Mouse (Mus musculus) MEL (cell line): Measurements from ENCODE around the gene 4930432M17Rik. TPM values are rescaled to one million over a fixed set of nuclear protein-coding genes. Genes with fewer than 3 reads are reported as not detected.

Experiments
- DNase-seq: peaks from one replicate; pipeline ENCODE4 v3.0.0; 2011; ENCODE audit warnings: low read depth, low spot score
- H3K27ac ChIP-seq: 2 replicates; pipeline ENCODE4 v1.5.1; 2012; ENCODE audit warnings: low read depth, mild to moderate bottlenecking, control low read depth, low read length, moderate library complexity; ENCODE audit not compliant: control insufficient read depth
- H3K27me3 ChIP-seq, 2 experiments: fragments of 150-350 bp in 1 of 2; sonication (generic) in 1 of 2; 2 replicates each; pipeline ENCODE4 v1.6.1; 2012; ENCODE audit warnings: low read length in 2 of 2, mild to moderate bottlenecking in 2 of 2, improper control_type of control experiment in 1 of 2, moderate library complexity in 1 of 2; ENCODE audit not compliant: insufficient read depth in 2 of 2, control insufficient read depth in 1 of 2
- H3K36me3 ChIP-seq, 2 experiments: 2 replicates each; pipeline ENCODE4 v1.6.1; 2012 to 2014; ENCODE audit warnings: low read length in 2 of 2, improper control_type of control experiment in 1 of 2, inconsistent platforms in 1 of 2, mild to moderate bottlenecking in 1 of 2; ENCODE audit not compliant: insufficient read depth in 2 of 2, control insufficient read depth in 1 of 2
- H3K4me1 ChIP-seq, 2 experiments: fragments of 150-350 bp in 1 of 2; sonication (generic) in 1 of 2; 2 replicates each; pipeline ENCODE4 v1.6.1; 2012; ENCODE audit warnings: low read length in 2 of 2, improper control_type of control experiment in 1 of 2, mild to moderate bottlenecking in 1 of 2; ENCODE audit not compliant: insufficient read depth in 2 of 2, control insufficient read depth in 1 of 2
- H3K4me3 ChIP-seq, 2 experiments: fragments of 150-350 bp in 1 of 2; sonication (generic) in 1 of 2; 2 replicates each; pipeline ENCODE4 v1.5.1; 2012; ENCODE audit warnings: low read depth in 2 of 2, low read length in 2 of 2, mild to moderate bottlenecking in 2 of 2, moderate library complexity in 2 of 2, control low read depth in 1 of 2, improper control_type of control experiment in 1 of 2; ENCODE audit not compliant: control insufficient read depth in 1 of 2, insufficient read depth in 1 of 2
- H3K79me2 ChIP-seq: 2 replicates; pipeline ENCODE4 v1.6.1; 2012; ENCODE audit warnings: mild to moderate bottlenecking, low read length, moderate library complexity; ENCODE audit not compliant: control insufficient read depth, poor library complexity, insufficient read depth
- H3K9ac ChIP-seq: 2 replicates; pipeline ENCODE4 v1.6.1; 2012; ENCODE audit warnings: low read depth, mild to moderate bottlenecking, control low read depth, low read length, moderate library complexity; ENCODE audit not compliant: control insufficient read depth, poor library complexity, severe bottlenecking
- H3K9me3 ChIP-seq: fragments of 150-350 bp; sonication (generic); replicated peaks from 2 replicates; pipeline ENCODE4 v1.6.1; 2012; ENCODE audit warnings: mild to moderate bottlenecking, low read length, improper control_type of control experiment, moderate library complexity; ENCODE audit not compliant: insufficient read depth
- BHLHE40 ChIP-seq: IDR thresholded peaks from 2 replicates; pipeline ENCODE4 v1.6.1; 2012; ENCODE audit warnings: low read depth, mild to moderate bottlenecking, inconsistent platforms, low read length, improper control_type of control experiment, borderline replicate concordance
- CHD1 ChIP-seq: IDR thresholded peaks from 2 replicates; pipeline ENCODE4 v1.6.1; 2012; ENCODE audit warnings: low read depth, mild to moderate bottlenecking, inconsistent platforms, low read length, improper control_type of control experiment
- CTCF ChIP-seq, 3 experiments: IDR thresholded peaks in 2 of 3; conservative IDR thresholded peaks in 1 of 3; 2 replicates each; pipeline ENCODE4 v1.5.1; 2011 to 2012; ENCODE audit warnings: low read length in 3 of 3, low read depth in 2 of 3, mild to moderate bottlenecking in 2 of 3, improper control_type of control experiment in 1 of 3, inconsistent platforms in 1 of 3, mixed read lengths in 1 of 3, moderate library complexity in 1 of 3; ENCODE audit not compliant: control insufficient read depth in 1 of 3, insufficient read depth in 1 of 3, poor library complexity in 1 of 3, severe bottlenecking in 1 of 3
- E2F4 ChIP-seq: IDR thresholded peaks from 2 replicates; pipeline ENCODE4 v1.6.1; 2011; ENCODE audit warnings: low read depth, low read length, improper control_type of control experiment, borderline replicate concordance
- ELF1 ChIP-seq: IDR thresholded peaks from 2 replicates; pipeline ENCODE4 v1.6.1; 2014; ENCODE audit warnings: low read depth, mild to moderate bottlenecking, inconsistent platforms, low read length, improper control_type of control experiment, moderate library complexity
- EP300 ChIP-seq, 2 experiments: IDR thresholded peaks; 2 replicates each; pipeline ENCODE4 v1.6.1; 2011; ENCODE audit warnings: improper control_type of control experiment in 2 of 2, low read length in 2 of 2, low read depth in 1 of 2, mild to moderate bottlenecking in 1 of 2
- ETS1 ChIP-seq: IDR thresholded peaks from 2 replicates; pipeline ENCODE4 v1.6.1; 2012; ENCODE audit warnings: low read depth, mild to moderate bottlenecking, inconsistent platforms, low read length, improper control_type of control experiment, moderate library complexity
- GATA1 ChIP-seq: IDR thresholded peaks from 2 replicates; pipeline ENCODE4 v1.6.1; 2011; ENCODE audit warnings: low read depth, low read length, improper control_type of control experiment
- HCFC1 ChIP-seq: IDR thresholded peaks from 2 replicates; pipeline ENCODE4 v1.6.1; 2012; ENCODE audit warnings: low read depth, mild to moderate bottlenecking, inconsistent platforms, low read length, improper control_type of control experiment, moderate library complexity
- MAX ChIP-seq: IDR thresholded peaks from 2 replicates; pipeline ENCODE4 v1.6.1; 2011; ENCODE audit warnings: low read length, improper control_type of control experiment
- NELFE ChIP-seq: IDR thresholded peaks from 2 replicates; pipeline ENCODE4 v1.6.1; 2011; ENCODE audit warnings: low read depth, low read length, improper control_type of control experiment
- NRF1 ChIP-seq: IDR thresholded peaks from 2 replicates; pipeline ENCODE4 v1.6.1; 2014; ENCODE audit warnings: low read depth, mild to moderate bottlenecking, inconsistent platforms, low read length, improper control_type of control experiment, moderate library complexity; ENCODE audit not compliant: poor library complexity, insufficient read depth, severe bottlenecking
- POLR2A ChIP-seq, 2 experiments: IDR thresholded peaks; 2 replicates each; pipeline ENCODE4 v1.6.1; 2011 to 2012; ENCODE audit warnings: low read length in 2 of 2, mild to moderate bottlenecking in 2 of 2, control low read depth in 1 of 2, improper control_type of control experiment in 1 of 2, low read depth in 1 of 2, moderate library complexity in 1 of 2; ENCODE audit not compliant: control insufficient read depth in 1 of 2, insufficient read depth in 1 of 2, poor library complexity in 1 of 2
- POLR2AphosphoS2 ChIP-seq: IDR thresholded peaks from 2 replicates; pipeline ENCODE4 v1.6.1; 2011; ENCODE audit warnings: low read length, improper control_type of control experiment
- POLR2AphosphoS5 ChIP-seq: IDR thresholded peaks from 2 replicates; pipeline ENCODE4 v1.6.1; 2012; ENCODE audit warnings: low read depth, borderline replicate concordance, mild to moderate bottlenecking, inconsistent platforms, low read length, moderate library complexity, mixed read lengths
- RAD21 ChIP-seq: IDR thresholded peaks from 2 replicates; pipeline ENCODE4 v1.6.1; 2011; ENCODE audit warnings: mild to moderate bottlenecking, low read depth, low read length, improper control_type of control experiment
- SMC3 ChIP-seq: IDR thresholded peaks from 2 replicates; pipeline ENCODE4 v1.6.1; 2011; ENCODE audit warnings: low read depth, low read length, improper control_type of control experiment
- TAL1 ChIP-seq: IDR thresholded peaks from 2 replicates; pipeline ENCODE4 v1.6.1; 2012; ENCODE audit warnings: mild to moderate bottlenecking, inconsistent platforms, low read length, moderate library complexity, mixed read lengths
- TBP ChIP-seq: IDR thresholded peaks from 2 replicates; pipeline ENCODE4 v1.8.0; 2011; ENCODE audit warnings: low read depth, low read length, improper control_type of control experiment
- TCF12 ChIP-seq: IDR thresholded peaks from 2 replicates; pipeline ENCODE4 v1.6.1; 2014; ENCODE audit warnings: low read depth, mild to moderate bottlenecking, inconsistent platforms, low read length, improper control_type of control experiment, moderate library complexity
- UBTF ChIP-seq: IDR thresholded peaks from 2 replicates; pipeline ENCODE4 v1.6.1; 2012; ENCODE audit warnings: low read depth, mild to moderate bottlenecking, inconsistent platforms, low read length, improper control_type of control experiment, moderate library complexity, borderline replicate concordance; ENCODE audit not compliant: insufficient read depth
- USF1 ChIP-seq: IDR thresholded peaks from 2 replicates; pipeline ENCODE4 v1.6.1; 2014; ENCODE audit warnings: low read depth, mild to moderate bottlenecking, inconsistent platforms, low read length, improper control_type of control experiment, moderate library complexity
- USF2 ChIP-seq, 2 experiments: IDR thresholded peaks; 2 replicates each; pipeline ENCODE4 v1.6.1; 2011 to 2012; ENCODE audit warnings: improper control_type of control experiment in 2 of 2, low read length in 2 of 2, borderline replicate concordance in 1 of 2, inconsistent platforms in 1 of 2, low read depth in 1 of 2, mild to moderate bottlenecking in 1 of 2; ENCODE audit not compliant: insufficient read depth in 1 of 2
- ZC3H11A ChIP-seq: IDR thresholded peaks from 2 replicates; pipeline ENCODE4 v1.6.1; 2012; ENCODE audit warnings: low read depth, mild to moderate bottlenecking, inconsistent platforms, low read length, improper control_type of control experiment
- ZKSCAN1 ChIP-seq: IDR thresholded peaks from 2 replicates; pipeline ENCODE4 v1.6.1; 2012; ENCODE audit warnings: low read depth, mild to moderate bottlenecking, inconsistent platforms, low read length, improper control_type of control experiment, moderate library complexity
- polyA plus RNA-seq, 2 experiments: library from polyadenylated mRNA; stranded (reverse) in 1 of 2; unstranded in 1 of 2; fragments of >175 nt in 1 of 2; fragments of >200 nt in 1 of 2; gene quantifications; 2 replicates each; pipeline versions ENCODE4 v1.2.1 to v1.2.4; 2012; ENCODE audit warnings: low replicate concordance in 2 of 2, low read depth in 1 of 2; ENCODE audit not compliant: insufficient read length in 2 of 2, insufficient read depth in 1 of 2, missing spikeins in 1 of 2
- total RNA-seq: library from RNA; depleted of rRNA; stranded (reverse); fragments of 300-350 nt; gene quantifications from 2 replicates; pipeline ENCODE4 v1.2.3, GENCODE M21; 2012

The 4930432M17Rik gene
- total and polyA plus RNA-seq, 3 experiments = not detected

- H3K79me2 ChIP-seq = no peaks in the 10 kb centered on the region
- no peak overlapping the region for H3K27ac ChIP-seq
- no peaks in the 10 kb centered on the region; a peak in 1 of 4 replicates for H3K27me3 ChIP-seq
- H3K9ac ChIP-seq = no peak overlapping the region
- TF ChIP-seq POLR2AphosphoS5 = no peak
- TF ChIP-seq GATA1 = no peak
- no peak for TF ChIP-seq ELF1
- TF ChIP-seq EP300 (IDR thresholded peaks at IDR 0.05; ENCODE audit: low read depth in 1 of 2, low read length in 2 of 2) = no peak
- TF ChIP-seq CTCF (IDR thresholded peaks at IDR 0.05 in 2 of 3, conservative IDR thresholded peaks at IDR 0.05 in 1 of 3; ENCODE audit: control insufficient read depth in 1 of 3, insufficient read depth in 1 of 3, low read depth in 2 of 3, low read length in 3 of 3, poor library complexity in 1 of 3, severe bottlenecking in 1 of 3) = no peak
- no peak for TF ChIP-seq ETS1
- TF ChIP-seq TBP = no peak
- TF ChIP-seq NRF1 = no peak
- no peak for TF ChIP-seq USF2 (IDR thresholded peaks at IDR 0.05; ENCODE audit: borderline replicate concordance in 1 of 2, insufficient read depth in 1 of 2, low read depth in 1 of 2, low read length in 2 of 2)
- TF ChIP-seq UBTF = no peak
- no peak for TF ChIP-seq E2F4
- TF ChIP-seq TAL1 = no peak
- no peak for TF ChIP-seq BHLHE40
- no peak for TF ChIP-seq HCFC1
- no peak for TF ChIP-seq POLR2AphosphoS2
- no peak for TF ChIP-seq NELFE
- no peak for TF ChIP-seq POLR2A (IDR thresholded peaks at IDR 0.05; ENCODE audit: control insufficient read depth in 1 of 2, insufficient read depth in 1 of 2, low read depth in 1 of 2, low read length in 2 of 2, poor library complexity in 1 of 2)
- H3K9me3 ChIP-seq = no peaks in the 10 kb centered on the region
- H3K36me3 ChIP-seq = no peaks in the 10 kb centered on the region; a peak in 1 of 4 replicates
- H3K4me1 ChIP-seq = no peaks in the 10 kb centered on the region
- DNase-seq = no peak
- no peak overlapping the region for H3K4me3 ChIP-seq
Measured at GRCm38 (mm10) chr3:121680187-121680586, 9.6 kb downstream of the 4930432M17Rik start.

GRCm38 (mm10) chr3:121682439-121683411 is 12.2 kb downstream of the 4930432M17Rik start:
- H3K4me1 ChIP-seq = peaks cover 0 to 7% of the 10 kb centered on the region in 2 experiments; a peak in 1 of 4 replicates
- peak; percentile 29 for DNase-seq
- H3K36me3 ChIP-seq = peaks cover 0 to 5% of the 10 kb centered on the region in 2 experiments; a peak in 2 of 4 replicates
- H3K79me2 ChIP-seq = no peaks in the 10 kb centered on the region
- no peaks in the 10 kb centered on the region for H3K27me3 ChIP-seq
- H3K4me3 ChIP-seq = peak overlapping the region; percentile 17 to 36
- H3K9ac ChIP-seq = no peak overlapping the region
- no peak for TF ChIP-seq NELFE
- TF ChIP-seq GATA1 = no peak
- peak; percentile 74 for TF ChIP-seq MAX
- peak in 1 of 2 experiments; percentile 69; a peak in 3 of 4 replicates for TF ChIP-seq USF2 (IDR thresholded peaks at IDR 0.05; ENCODE audit: borderline replicate concordance in 1 of 2, insufficient read depth in 1 of 2, low read depth in 1 of 2, low read length in 2 of 2)
- no peak for TF ChIP-seq CHD1
- TF ChIP-seq TCF12 = no peak
- TF ChIP-seq CTCF (IDR thresholded peaks at IDR 0.05 in 2 of 3, conservative IDR thresholded peaks at IDR 0.05 in 1 of 3; ENCODE audit: control insufficient read depth in 1 of 3, insufficient read depth in 1 of 3, low read depth in 2 of 3, low read length in 3 of 3, poor library complexity in 1 of 3, severe bottlenecking in 1 of 3) = no peak
- TF ChIP-seq ZC3H11A = no peak
- TF ChIP-seq ZKSCAN1 = no peak
- no peak for TF ChIP-seq HCFC1
- TF ChIP-seq USF1 = peak; percentile 92
- TF ChIP-seq RAD21 = no peak
- no peak for TF ChIP-seq SMC3
- TF ChIP-seq BHLHE40 = no peak
- no peaks in the 10 kb centered on the region for H3K9me3 ChIP-seq
- H3K27ac ChIP-seq = no peak overlapping the region
